Mouse (Mus musculus) cerebellum, adult 11 months (tissue): ENCODE data around the gene Crtac1.

Experiments
- DNase-seq: peaks from one replicate; pipeline ENCODE4 v3.0.0; 2022

Crtac1 gene

GRCm38 (mm10) chr19:42272003-42272963, 159.3 kb downstream of the Crtac1 start:
- DNase-seq = peak; percentile 84

GRCm38 (mm10) chr19:42271182-42271581, 160.4 kb downstream of the Crtac1 start:
- peak; percentile 24 for DNase-seq

- peak; percentile 48 for DNase-seq
Measured at GRCm38 (mm10) chr19:42270119-42270518, 161.5 kb downstream of the Crtac1 start.

GRCm38 (mm10) chr19:42268337-42268736, 163.2 kb downstream of the Crtac1 start:
- peak; percentile 22 for DNase-seq

GRCm38 (mm10) chr19:42263524-42263923, 168.1 kb downstream of the Crtac1 start:
- no peak for DNase-seq

GRCm38 (mm10) chr19:42260486-42260885, 171.1 kb downstream of the Crtac1 start:
- peak; percentile 24 for DNase-seq

GRCm38 (mm10) chr19:42258596-42258995, 173.0 kb downstream of the Crtac1 start:
- peak; percentile 77 for DNase-seq

- peak; percentile 70 for DNase-seq
Measured at GRCm38 (mm10) chr19:42258031-42258430, 173.6 kb downstream of the Crtac1 start.

- DNase-seq = no peak
Measured at GRCm38 (mm10) chr19:42257241-42257635, 174.3 kb downstream of the Crtac1 start.

GRCm38 (mm10) chr19:42256611-42257240, 174.9 kb downstream of the Crtac1 start:
- DNase-seq = peak; percentile 77

- DNase-seq = peak; percentile 68
Measured at GRCm38 (mm10) chr19:42255784-42256610, 175.6 kb downstream of the Crtac1 start.

GRCm38 (mm10) chr19:42255438-42255783, 176.2 kb downstream of the Crtac1 start:
- DNase-seq = peak; percentile 61

GRCm38 (mm10) chr19:42249976-42250914, 181.3 kb downstream of the Crtac1 start:
- DNase-seq = no peak

GRCm38 (mm10) chr19:42247519-42247918, 184.1 kb downstream of the Crtac1 start, which contains the start of gene Golga7b:
Gene Golga7b, plus strand, starts transcription at chr19:42247574.
- no peak for DNase-seq

- no peak for DNase-seq
Measured at GRCm38 (mm10) chr19:42246626-42247025, 185.0 kb downstream of the Crtac1 start.

- DNase-seq = no peak
Measured at GRCm38 (mm10) chr19:42243401-42243800, 188.2 kb downstream of the Crtac1 start.

GRCm38 (mm10) chr19:42240881-42241280, 190.7 kb downstream of the Crtac1 start:
- no peak for DNase-seq

GRCm38 (mm10) chr19:42238341-42238715, 193.3 kb downstream of the Crtac1 start:
- no peak for DNase-seq

- DNase-seq = no peak
Measured at GRCm38 (mm10) chr19:42237602-42238340, 193.8 kb downstream of the Crtac1 start.
